ENCODE assay signal across 12 mouse cellular contexts in the genomic region with DNA sequence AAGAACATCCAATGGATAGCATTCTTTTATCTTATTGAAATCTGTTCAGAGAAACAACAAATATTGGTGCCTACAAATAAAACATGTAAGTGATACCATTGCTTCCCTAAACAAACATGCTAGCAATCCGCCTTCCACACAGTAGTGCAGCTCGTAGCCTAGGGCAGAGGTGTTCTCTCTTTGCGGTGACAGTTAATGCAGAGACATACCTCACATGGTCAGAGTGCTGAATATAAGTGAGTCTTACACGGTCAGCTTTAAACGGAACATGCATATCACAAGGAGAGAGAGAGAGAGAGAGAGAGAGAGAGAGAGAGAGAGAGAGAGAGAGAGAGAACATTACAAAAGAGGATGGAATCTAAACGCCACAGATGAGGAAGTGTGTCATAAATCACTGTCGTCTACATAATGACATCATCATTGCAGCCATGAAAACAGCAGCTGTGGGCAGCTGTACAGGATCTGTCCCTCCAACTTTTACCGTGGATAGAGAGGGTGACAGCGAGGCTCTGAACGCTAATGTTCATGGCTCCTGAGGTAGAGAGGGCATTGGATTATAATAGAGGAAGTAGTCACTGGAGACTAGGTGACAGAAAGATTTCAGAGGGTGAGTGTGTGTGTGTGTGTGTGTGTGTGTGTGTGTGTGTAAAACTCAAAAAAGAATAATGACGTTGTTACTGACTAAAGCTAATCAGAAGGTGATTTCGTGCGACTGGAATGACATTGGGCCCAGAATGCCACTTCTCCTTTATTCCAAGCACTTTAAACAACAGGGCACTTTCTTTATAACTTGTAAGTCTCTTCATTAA. TPM values are rescaled to one million over a fixed set of nuclear protein-coding genes. Genes with fewer than 3 reads are reported as not detected.
DNase-seq lines count a peak whose midpoint lies in the region; ATAC-seq and TF ChIP-seq lines count a peak whose summit lies in the region.
"Had no signal": no experiment of that assay in that cellular context is flagged by ENCODE, and none has a peak within 500 bp of the region (broad histone marks: within the 10 kb centered on the region; RNA-seq: fewer than 3 reads in every experiment).

No protein-coding gene starts in this region.

- no peaks in the 10 kb centered on the region for H3K4me1 ChIP-seq in hindbrain, embryonic 12.5 days
- H3K4me1 ChIP-seq in hindbrain, embryonic 10.5 days (replicated peaks), result 0 out of 2 replicates have a peak, but pooled peaks cover 7% of the 10 kb centered on the region
- no peaks in the 10 kb centered on the region; the same call in 1 of the 2 replicates for H3K4me1 ChIP-seq in hindbrain, embryonic 13.5 days (replicated peaks)
- H3K4me1 ChIP-seq in stomach, embryonic 14.5 days (ENCODE audit: control insufficient read depth, insufficient read depth, low read length), result peaks cover 4% of the 10 kb centered on the region; the same call in 1 of the 2 replicates
- H3K4me1 ChIP-seq in forebrain, embryonic 16.5 days (replicated peaks; ENCODE audit: control insufficient read depth, insufficient read depth, low read length), result 0 out of 2 replicates have a peak, but pooled peaks cover 3% of the 10 kb centered on the region
- H3K4me1 ChIP-seq: midbrain, embryonic 12.5 days had no signal

- no peak for DNase-seq in hindbrain, embryonic 10.5 days (ENCODE audit: low spot score)
- peak; percentile 54 for DNase-seq in lung, postnatal 10 days
- DNase-seq in lung, postnatal 36 days, result no peak
- DNase-seq in gastrocnemius, adult 2 months, result no peak
- DNase-seq: forebrain, postnatal 0 days had no signal

- no peaks in the 10 kb centered on the region for H3K9me3 ChIP-seq in hindbrain, embryonic 12.5 days (replicated peaks)
- H3K9me3 ChIP-seq in hindbrain, embryonic 10.5 days, result no peaks in the 10 kb centered on the region
- no peaks in the 10 kb centered on the region for H3K9me3 ChIP-seq in hindbrain, embryonic 13.5 days
- H3K9me3 ChIP-seq in stomach, embryonic 14.5 days (ENCODE audit: control insufficient read depth, low read depth, low read length), result no peaks in the 10 kb centered on the region
- no peaks in the 10 kb centered on the region for H3K9me3 ChIP-seq in forebrain, embryonic 16.5 days (ENCODE audit: control insufficient read depth, low read length)
- H3K9me3 ChIP-seq: embryonic facial prominence, embryonic 13.5 days; G1E; midbrain, embryonic 12.5 days had no signal

- TF ChIP-seq CTCF in gastrocnemius, adult 2 months (IDR thresholded peaks at IDR 0.05), result no peak

- H3K4me2 ChIP-seq in hindbrain, embryonic 12.5 days (replicated peaks), result no peak overlapping the region
- no peak overlapping the region for H3K4me2 ChIP-seq in hindbrain, embryonic 13.5 days
- no peak overlapping the region for H3K4me2 ChIP-seq in stomach, embryonic 14.5 days (replicated peaks; ENCODE audit: low read depth, low read length)
- H3K4me2 ChIP-seq in forebrain, embryonic 16.5 days (ENCODE audit: low read length), result no peak overlapping the region
- H3K4me2 ChIP-seq: embryonic facial prominence, embryonic 13.5 days; midbrain, embryonic 12.5 days had no signal

- ATAC-seq in hindbrain, embryonic 12.5 days (ENCODE audit: low FRiP score), result peak; percentile 23; the same call in 1 of the 2 replicates
- 0 out of 2 replicates have a peak, but pooled peaks have one; percentile 34 for ATAC-seq in hindbrain, embryonic 13.5 days (ENCODE audit: low FRiP score)
- ATAC-seq in stomach, embryonic 14.5 days (ENCODE audit: insufficient number of reproducible peaks, insufficient read depth, low FRiP score, low read depth), result peak; percentile 61; the same call in 1 of the 2 replicates
- no peak for ATAC-seq in forebrain, embryonic 16.5 days
- ATAC-seq: forebrain, postnatal 0 days had no signal

- intact Hi-C loops in gastrocnemius, adult 2 months (cut with DNase I), result no loop called here

- H3K27me3 ChIP-seq in hindbrain, embryonic 12.5 days, result no peaks in the 10 kb centered on the region
- no peaks in the 10 kb centered on the region for H3K27me3 ChIP-seq in hindbrain, embryonic 10.5 days (ENCODE audit: insufficient read depth, poor library complexity, severe bottlenecking)
- H3K27me3 ChIP-seq in hindbrain, embryonic 13.5 days, result no peaks in the 10 kb centered on the region
- H3K27me3 ChIP-seq in stomach, embryonic 14.5 days (ENCODE audit: control insufficient read depth, insufficient read depth, low read length), result no peaks in the 10 kb centered on the region
- H3K27me3 ChIP-seq in forebrain, embryonic 16.5 days (replicated peaks; ENCODE audit: control insufficient read depth, insufficient read depth, low read length), result no peaks in the 10 kb centered on the region
- H3K27me3 ChIP-seq: embryonic facial prominence, embryonic 13.5 days; midbrain, embryonic 12.5 days had no signal

- H3K9ac ChIP-seq in hindbrain, embryonic 12.5 days, result no peak overlapping the region
- H3K9ac ChIP-seq in hindbrain, embryonic 13.5 days, result no peak overlapping the region
- no peak overlapping the region for H3K9ac ChIP-seq in stomach, embryonic 14.5 days (replicated peaks; ENCODE audit: low read depth, low read length)
- H3K9ac ChIP-seq in forebrain, embryonic 16.5 days (replicated peaks; ENCODE audit: low read depth, low read length), result no peak overlapping the region
- H3K9ac ChIP-seq: embryonic facial prominence, embryonic 13.5 days; forebrain, postnatal 0 days; midbrain, embryonic 12.5 days had no signal

- H3K27ac ChIP-seq in hindbrain, embryonic 12.5 days, result no peak overlapping the region
- H3K27ac ChIP-seq in hindbrain, embryonic 10.5 days, result no peak overlapping the region
- H3K27ac ChIP-seq in hindbrain, embryonic 13.5 days, result no peak overlapping the region
- no peak overlapping the region for H3K27ac ChIP-seq in stomach, embryonic 14.5 days (ENCODE audit: low read length)
- H3K27ac ChIP-seq in gastrocnemius, adult 2 months, result no peak overlapping the region
- H3K27ac ChIP-seq in forebrain, embryonic 16.5 days (ENCODE audit: low read length), result no peak overlapping the region
- H3K27ac ChIP-seq: embryonic facial prominence, embryonic 13.5 days; midbrain, embryonic 12.5 days had no signal

- no peak overlapping the region for H3K4me3 ChIP-seq in hindbrain, embryonic 12.5 days
- no peak overlapping the region for H3K4me3 ChIP-seq in hindbrain, embryonic 10.5 days
- no peak overlapping the region for H3K4me3 ChIP-seq in hindbrain, embryonic 13.5 days
- no peak overlapping the region for H3K4me3 ChIP-seq in stomach, embryonic 14.5 days (ENCODE audit: low read depth, low read length)
- H3K4me3 ChIP-seq in gastrocnemius, adult 2 months, result no peak overlapping the region
- no peak overlapping the region for H3K4me3 ChIP-seq in forebrain, embryonic 16.5 days (replicated peaks; ENCODE audit: low read length)
- H3K4me3 ChIP-seq: embryonic facial prominence, embryonic 13.5 days; midbrain, embryonic 12.5 days had no signal

- 77% methylated on average over 13 of the region's 13 CpGs for WGBS in hindbrain, embryonic 12.5 days
- WGBS in hindbrain, embryonic 10.5 days, result 90% methylated on average over 13 of the region's 13 CpGs
- WGBS in hindbrain, embryonic 13.5 days, result 68% methylated on average over 13 of the region's 13 CpGs
- WGBS in stomach, embryonic 14.5 days, result 35% methylated on average over 13 of the region's 13 CpGs
- WGBS in forebrain, embryonic 16.5 days, result 92% methylated on average over 13 of the region's 13 CpGs

- H3K36me3 ChIP-seq in hindbrain, embryonic 12.5 days, result peaks cover 7% of the 10 kb centered on the region; the same call in 1 of the 2 replicates
- peaks cover 23% of the 10 kb centered on the region for H3K36me3 ChIP-seq in hindbrain, embryonic 10.5 days
- peaks cover 13% of the 10 kb centered on the region for H3K36me3 ChIP-seq in hindbrain, embryonic 13.5 days
- 0 out of 2 replicates have a peak, but pooled peaks cover 3% of the 10 kb centered on the region for H3K36me3 ChIP-seq in stomach, embryonic 14.5 days (ENCODE audit: control insufficient read depth, insufficient read depth, low read length)
- peaks cover 4% of the 10 kb centered on the region; the same call in 1 of the 2 replicates for H3K36me3 ChIP-seq in forebrain, embryonic 16.5 days (ENCODE audit: control insufficient read depth, insufficient read depth)

RNA-seq across cellular contexts. Expression of gene Atp2b1, which starts 52.4 kb away (rescaled TPM):
- 151 and 160 TPM in 2 replicates for polyA plus RNA-seq in hindbrain, embryonic 12.5 days (2016; fragmentation: Nextera tagmentation; extraction: Ambion mirVana)
- 90.4 and 93.7 TPM in 2 replicates for polyA plus RNA-seq in hindbrain, embryonic 10.5 days (2016; fragmentation: Nextera tagmentation; extraction: Ambion mirVana)
- 254 and 255 TPM in 2 replicates for polyA plus RNA-seq in hindbrain, embryonic 13.5 days (2015; fragmentation: Nextera tagmentation; extraction: Ambion mirVana)
- 149 and 154 TPM in 2 replicates for polyA plus RNA-seq in stomach, embryonic 14.5 days (2014; fragmentation: Nextera tagmentation; extraction: Ambion mirVana)
- 10 to 100 TPM; 74.7 to 79.0 TPM for total RNA-seq in gastrocnemius, adult 2 months (2021)
- polyA plus RNA-seq in forebrain, embryonic 16.5 days (2015; fragmentation: Nextera tagmentation; extraction: Ambion mirVana), result 193 and 200 TPM in 2 replicates
